Mouse (Mus musculus) hindbrain, postnatal 0 days (tissue): Measurements from ENCODE around the gene Gpc5. TPM values are rescaled to one million over a fixed set of nuclear protein-coding genes. Genes with fewer than 3 reads are reported as not detected.
A peak's percentile ranks its signal among the peaks of the same experiment; 100 is the strongest.

ENCODE experiments used
- ATAC-seq: fragments of 200-750 bp; cut with Nextera tagmentation; 2 replicates; pipeline ENCODE4 v1.8.0; 2017; ENCODE audit warnings: mild to moderate bottlenecking, moderate TSS enrichment, moderate library complexity
- DNase-seq: peaks from one replicate; pipeline ENCODE4 v3.0.0-alpha.2; 2015; ENCODE audit warnings: low spot score
- H3K27ac ChIP-seq: fragments of 300-500 bp; sonication (generic); 2 replicates; pipeline ENCODE4 v1.5.1; 2014; ENCODE audit warnings: mild to moderate bottlenecking
- H3K27me3 ChIP-seq: fragments of 300-500 bp; sonication (generic); 2 replicates; pipeline ENCODE4 v1.6.1; 2014; ENCODE audit warnings: low read length, mixed read lengths; ENCODE audit not compliant: insufficient read depth
- H3K36me3 ChIP-seq: fragments of 300-500 bp; sonication (generic); 2 replicates; pipeline ENCODE4 v1.6.1; 2014; ENCODE audit warnings: low read length, mixed read lengths; ENCODE audit not compliant: insufficient read depth
- H3K4me1 ChIP-seq: fragments of 300-500 bp; sonication (generic); 2 replicates; pipeline ENCODE4 v1.6.1; 2014; ENCODE audit warnings: antibody characterized with exemption, low read length, mixed read lengths; ENCODE audit not compliant: insufficient read depth
- H3K4me2 ChIP-seq: fragments of 300-500 bp; sonication (generic); 2 replicates; pipeline ENCODE4 v1.6.1; 2014; ENCODE audit warnings: low read depth, mild to moderate bottlenecking, low read length, moderate library complexity, mixed read lengths
- H3K4me3 ChIP-seq: fragments of 300-500 bp; sonication (generic); 2 replicates; pipeline ENCODE4 v1.5.1; 2014; ENCODE audit warnings: low read length
- H3K9ac ChIP-seq: fragments of 300-500 bp; sonication (generic); replicated peaks from 2 replicates; pipeline ENCODE4 v1.6.1; 2014; ENCODE audit warnings: mild to moderate bottlenecking, low read length, moderate library complexity, mixed read lengths
- H3K9me3 ChIP-seq: fragments of 300-500 bp; sonication (generic); 2 replicates; pipeline ENCODE4 v1.6.1; 2016; ENCODE audit warnings: low read length, mixed read lengths
- CTCF ChIP-seq: IDR thresholded peaks from 2 replicates; pipeline ENCODE4 v1.5.1; 2016; ENCODE audit warnings: antibody characterized with exemption, control low read depth, low read depth
- WGBS: fragments of 180-500 bp; shearing (Covaris S2); extraction: QIAGEN DNeasy Blood & Tissue Kit; methylation state at CpG from one replicate; pipeline ENCODE4 v1.1.7; 2014; 5-methylcytosine and 5-hydroxymethylcytosine counted together
- polyA plus RNA-seq: library from polyadenylated mRNA; unstranded; fragments of >200 nt; fragmentation: Nextera tagmentation; extraction: Ambion mirVana; gene quantifications from 2 replicates; pipeline ENCODE4 v1.2.1, GENCODE M21; 2015
- total RNA-seq: library from RNA; depleted of rRNA; stranded (reverse); fragments of >200 nt; gene quantifications from 2 replicates; pipeline ENCODE4 v1.2.3, GENCODE M21; 2014

Gpc5 gene
- total and polyA plus RNA-seq, 2 experiments from 2014 or later: 17.4 to 25.6 TPM

DNA sequence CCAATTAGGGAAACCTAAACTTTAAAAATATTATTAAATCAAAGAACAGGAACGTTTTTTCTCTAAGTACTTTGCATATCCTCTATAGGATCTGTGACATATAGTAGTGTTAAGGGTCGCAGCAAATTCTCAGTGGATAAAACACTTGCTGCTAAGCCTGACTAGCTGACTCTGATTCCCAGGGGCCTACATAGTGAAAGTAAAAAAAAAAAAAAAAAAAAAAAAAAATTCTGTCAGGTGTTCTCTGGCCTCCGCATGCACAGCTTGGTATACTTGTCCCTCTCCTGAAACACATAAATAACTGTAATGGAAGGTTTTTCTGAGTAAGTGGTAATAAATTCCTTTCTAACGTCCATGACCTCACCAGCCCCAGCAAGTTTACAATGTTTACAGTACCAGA, 995.0 kb downstream of the Gpc5 start:
- Histone ChIP-seq H3K36me3 (no peaks in the 10 kb centered on the region), H3K27me3 (no peaks in the 10 kb centered on the region), H3K4me3 (no peak overlapping the region), H3K4me2 (no peak overlapping the region), H3K4me1 (no peaks in the 10 kb centered on the region), H3K27ac (no peak overlapping the region), H3K9me3 (no peaks in the 10 kb centered on the region), H3K9ac (no peak overlapping the region)
- ATAC-seq (no peak), DNase-seq (no peak)
- 82% methylated on average over 4 of the region's 4 CpGs for WGBS
- no peak for TF ChIP-seq CTCF

DNA sequence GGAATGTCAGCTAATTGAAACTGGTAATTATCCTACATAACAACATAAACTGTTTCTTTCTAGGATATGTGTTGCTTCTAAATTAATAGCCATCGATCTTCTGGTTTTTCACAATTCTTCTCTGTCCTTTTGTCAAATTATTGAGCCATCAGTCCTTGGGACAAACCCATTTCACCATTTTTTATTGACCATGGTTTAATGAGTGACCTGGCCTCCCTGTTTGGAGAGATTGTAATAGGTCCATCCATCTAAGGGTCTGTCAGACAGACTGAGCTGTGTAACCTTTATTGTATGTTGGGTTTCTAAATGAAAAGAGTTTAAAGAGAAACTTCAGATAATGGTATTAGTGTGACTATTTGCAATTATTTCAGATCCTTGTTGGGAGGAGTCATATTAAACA, 1035.9 kb downstream of the Gpc5 start:
- no peak for ATAC-seq
- 69% methylated on average over 1 of the region's 1 CpGs for WGBS
- Histone ChIP-seq H3K27ac (no peak overlapping the region), H3K4me1 (no peaks in the 10 kb centered on the region), H3K9ac (no peak overlapping the region), H3K4me2 (no peak overlapping the region), H3K36me3 (no peaks in the 10 kb centered on the region), H3K27me3 (no peaks in the 10 kb centered on the region), H3K9me3 (no peaks in the 10 kb centered on the region), H3K4me3 (no peak overlapping the region)
- no peak for TF ChIP-seq CTCF
- no peak for DNase-seq

DNA sequence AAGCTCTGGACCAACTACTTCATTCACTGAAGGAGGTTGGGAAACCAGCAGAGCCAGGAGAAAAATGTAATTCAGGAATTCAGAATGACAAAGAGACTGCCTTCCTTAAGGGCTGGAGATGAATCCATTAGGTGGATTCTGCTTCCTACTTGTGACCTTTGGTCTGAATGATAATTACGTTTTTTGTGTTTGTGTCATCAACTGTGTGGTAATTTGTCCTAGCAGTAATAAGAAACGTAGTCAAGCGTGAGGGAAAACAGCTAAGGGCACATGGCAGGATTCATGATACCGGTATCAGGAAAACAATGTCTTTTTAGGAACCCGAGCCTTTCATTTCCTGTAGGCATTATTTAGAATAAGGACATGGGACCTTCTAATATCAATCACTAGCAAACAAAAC, 1045.3 kb downstream of the Gpc5 start:
- Histone ChIP-seq H3K4me3 (no peak overlapping the region), H3K9ac (no peak overlapping the region), H3K9me3 (no peaks in the 10 kb centered on the region), H3K4me1 (no peaks in the 10 kb centered on the region), H3K27ac (no peak overlapping the region), H3K27me3 (no peaks in the 10 kb centered on the region), H3K36me3 (no peaks in the 10 kb centered on the region), H3K4me2 (no peak overlapping the region)
- DNase-seq (no peak), ATAC-seq (no peak)
- WGBS: 19% methylated on average over 5 of the region's 5 CpGs
- no peak for TF ChIP-seq CTCF

DNA sequence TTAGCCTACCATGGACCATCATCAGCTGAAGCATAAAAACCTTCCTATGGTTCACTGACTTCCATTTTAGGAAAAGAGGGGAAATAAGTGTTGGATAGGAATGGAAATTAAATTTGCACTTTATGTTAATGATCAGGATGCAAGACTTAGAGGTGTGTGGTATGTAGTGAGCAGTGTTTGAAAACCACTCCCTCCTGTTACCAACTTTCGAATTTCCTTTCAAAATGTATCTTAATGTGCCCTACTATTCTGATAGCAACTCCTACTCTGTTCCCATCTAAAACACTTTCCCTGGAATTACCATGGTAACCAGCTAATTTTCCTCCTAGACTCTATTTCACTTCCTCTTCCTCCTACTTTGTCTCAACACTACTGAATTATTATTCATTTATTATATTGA, 1045.8 kb downstream of the Gpc5 start:
- ATAC-seq: no peak
- Histone ChIP-seq H3K4me2 (no peak overlapping the region), H3K27me3 (no peaks in the 10 kb centered on the region), H3K9me3 (no peaks in the 10 kb centered on the region), H3K9ac (no peak overlapping the region), H3K27ac (no peak overlapping the region), H3K4me1 (no peaks in the 10 kb centered on the region), H3K36me3 (no peaks in the 10 kb centered on the region), H3K4me3 (no peak overlapping the region)
- 86% methylated on average over 1 of the region's 1 CpGs for WGBS
- no peak for DNase-seq
- no peak for TF ChIP-seq CTCF

DNA sequence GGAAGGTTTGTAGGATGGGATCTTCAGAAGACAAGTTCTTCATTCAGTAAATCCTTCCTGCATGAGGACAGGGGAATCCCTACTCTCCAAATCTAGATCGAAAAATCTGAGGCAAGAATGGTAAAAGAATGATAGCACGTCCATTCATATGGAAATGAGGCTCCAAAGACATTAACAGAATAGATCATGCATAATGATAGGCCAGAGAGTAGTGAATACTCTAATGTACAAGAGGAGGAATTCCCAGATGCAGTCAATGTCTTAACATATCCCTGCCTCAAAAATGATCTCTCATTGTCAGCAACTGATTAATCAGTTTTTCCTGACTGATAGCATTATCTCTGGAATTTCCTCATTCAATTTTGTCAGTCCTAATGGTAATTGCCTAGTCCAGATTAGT, 1070.6 kb downstream of the Gpc5 start:
- Histone ChIP-seq H3K27me3 (no peaks in the 10 kb centered on the region), H3K4me2 (no peak overlapping the region), H3K36me3 (no peaks in the 10 kb centered on the region), H3K4me3 (no peak overlapping the region), H3K4me1 (no peaks in the 10 kb centered on the region), H3K27ac (no peak overlapping the region), H3K9me3 (no peaks in the 10 kb centered on the region), H3K9ac (no peak overlapping the region)
- no peak for ATAC-seq
- no peak for DNase-seq
- WGBS: 20% methylated on average over 2 of the region's 2 CpGs
- TF ChIP-seq CTCF: no peak

DNA sequence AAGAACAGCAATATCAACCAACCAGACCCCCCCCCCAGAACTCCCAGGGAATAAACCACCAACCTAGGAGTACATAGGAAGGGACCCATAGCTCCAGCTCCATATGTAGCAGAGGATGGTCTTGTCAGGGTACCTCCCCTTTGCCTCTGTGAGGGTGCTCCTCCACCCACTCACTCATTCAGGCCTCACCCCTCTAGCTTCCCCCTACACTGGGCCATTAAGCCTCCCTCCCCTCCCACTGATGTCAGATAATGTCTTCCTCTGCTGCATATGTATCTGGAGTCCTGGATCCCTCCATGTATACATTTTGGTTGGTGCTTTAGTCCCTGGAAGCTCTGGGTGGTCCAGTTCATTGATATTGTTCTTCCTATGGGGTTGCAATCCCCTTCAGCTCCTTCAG, 1075.4 kb downstream of the Gpc5 start:
- H3K27ac ChIP-seq: no peak overlapping the region
- no peak overlapping the region for H3K4me2 ChIP-seq
- H3K27me3 ChIP-seq: no peaks in the 10 kb centered on the region
- no peak overlapping the region for H3K9ac ChIP-seq
- no peak overlapping the region for H3K4me3 ChIP-seq
- no peak for ATAC-seq
- TF ChIP-seq CTCF: no peak
- no peaks in the 10 kb centered on the region for H3K36me3 ChIP-seq
- DNase-seq: no peak
- no peaks in the 10 kb centered on the region for H3K9me3 ChIP-seq
- no peaks in the 10 kb centered on the region for H3K4me1 ChIP-seq

DNA sequence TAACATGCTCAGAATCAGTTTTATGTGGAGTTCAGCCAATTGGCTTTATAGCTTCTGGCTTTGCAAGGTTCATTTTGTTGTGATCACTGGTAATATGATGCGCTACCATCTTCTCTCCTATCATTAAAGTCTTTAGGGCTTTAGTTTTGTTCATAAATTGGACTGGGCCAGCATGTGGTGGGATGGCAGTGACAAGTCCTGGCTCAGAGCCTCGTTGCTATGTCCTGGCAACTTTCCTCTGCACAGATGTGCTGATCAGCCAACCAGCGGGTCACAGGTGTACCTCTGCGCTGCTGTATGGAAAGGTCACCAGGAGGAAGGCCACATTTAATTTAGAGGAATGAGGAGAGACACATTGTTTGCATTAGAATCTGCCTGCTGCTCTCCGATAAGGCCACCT, 1077.1 kb downstream of the Gpc5 start:
- H3K9me3 ChIP-seq: no peaks in the 10 kb centered on the region
- no peak overlapping the region for H3K4me2 ChIP-seq
- no peak overlapping the region for H3K9ac ChIP-seq
- H3K27ac ChIP-seq: no peak overlapping the region
- no peak for TF ChIP-seq CTCF
- DNase-seq (peak; percentile 18), ATAC-seq (peak; percentile 49; the same call in 1 of the 2 replicates)
- WGBS: 52% methylated on average over 5 of the region's 5 CpGs
- H3K4me1 ChIP-seq: no peaks in the 10 kb centered on the region
- H3K4me3 ChIP-seq: no peak overlapping the region
- H3K27me3 ChIP-seq: no peaks in the 10 kb centered on the region
- H3K36me3 ChIP-seq: no peaks in the 10 kb centered on the region
